Comparison of ENCODE assay signal across 8 mouse cellular contexts in genomic region chr7:19281680-19282304, GRCm38 (mm10). TPM values are rescaled to one million over a fixed set of nuclear protein-coding genes. Genes with fewer than 3 reads are reported as not detected.
DNase-seq lines count a peak whose midpoint lies in the region; ATAC-seq and TF ChIP-seq lines count a peak whose summit lies in the region.
"Not testable (repeated sequence)": the region's sequence is repeated elsewhere in the genome, so short reads cannot be mapped to it uniquely, and the experiment has no call there.
"Had no signal": no experiment of that assay in that cellular context is flagged by ENCODE, and none has a peak within 500 bp of the region (broad histone marks: within the 10 kb centered on the region; RNA-seq: fewer than 3 reads in every experiment).

No protein-coding gene starts in this region.

- H3K27ac ChIP-seq in cortical plate, adult 2 months (ENCODE audit: insufficient read depth, low read length); forebrain, postnatal 0 days (ENCODE audit: low read depth, low read length); layer of hippocampus, adult 2 months; lung, embryonic 16.5 days (ENCODE audit: low read length); neural tube, embryonic 11.5 days (ENCODE audit: low read depth, low read length): not testable (repeated sequence)
- 0 out of 2 replicates have a peak overlapping the region, but pooled peaks have one; percentile 93 for H3K27ac ChIP-seq in hindbrain, embryonic 15.5 days (replicated peaks)

- not testable (repeated sequence) for H3K4me1 ChIP-seq in cortical plate, adult 2 months (ENCODE audit: control insufficient read depth, insufficient read depth, low read length); neural tube, embryonic 11.5 days (ENCODE audit: control insufficient read depth, insufficient read depth, low read length)
- H3K4me1 ChIP-seq in forebrain, postnatal 0 days (ENCODE audit: insufficient read depth): peaks cover 12% of the 10 kb centered on the region
- H3K4me1 ChIP-seq in hindbrain, embryonic 15.5 days (replicated peaks): peaks cover 31% of the 10 kb centered on the region
- peaks cover 13% of the 10 kb centered on the region for H3K4me1 ChIP-seq in lung, embryonic 16.5 days (replicated peaks; ENCODE audit: control insufficient read depth, insufficient read depth, low read length)

- 0 out of 2 replicates have a peak, but pooled peaks have one; percentile 16 for ATAC-seq in forebrain, postnatal 0 days
- ATAC-seq in hindbrain, embryonic 15.5 days (ENCODE audit: low FRiP score, low read depth); lung, embryonic 16.5 days (ENCODE audit: low read depth); neural tube, embryonic 11.5 days (ENCODE audit: insufficient read depth, low FRiP score, low TSS enrichment): not testable (repeated sequence)

- H3K4me3 ChIP-seq in cortical plate, adult 2 months (ENCODE audit: insufficient read depth, low read length): peak overlapping the region; percentile 76
- peak overlapping the region; percentile 86 for H3K4me3 ChIP-seq in forebrain, postnatal 0 days (ENCODE audit: low read depth, low read length)
- H3K4me3 ChIP-seq in hindbrain, embryonic 15.5 days: peak overlapping the region; percentile 91
- peak overlapping the region; percentile 79 for H3K4me3 ChIP-seq in layer of hippocampus, adult 2 months
- peak overlapping the region; percentile 61 for H3K4me3 ChIP-seq in lung, embryonic 16.5 days (ENCODE audit: low read length)
- H3K4me3 ChIP-seq in neural tube, embryonic 11.5 days (ENCODE audit: low read depth, low read length): not testable (repeated sequence)

- H3K9me3 ChIP-seq in forebrain, postnatal 0 days (ENCODE audit: low read length); hindbrain, embryonic 15.5 days; lung, embryonic 16.5 days (ENCODE audit: control insufficient read depth, low read length); neural tube, embryonic 11.5 days (ENCODE audit: control insufficient read depth, low read length): not testable (repeated sequence)

- not testable (repeated sequence) for H3K36me3 ChIP-seq in forebrain, postnatal 0 days (ENCODE audit: insufficient read depth); hindbrain, embryonic 15.5 days; lung, embryonic 16.5 days (ENCODE audit: control insufficient read depth, insufficient read depth, low read length); neural tube, embryonic 11.5 days (ENCODE audit: control insufficient read depth, insufficient read depth, low read length)

- peaks cover 36% of the 10 kb centered on the region for H3K27me3 ChIP-seq in forebrain, postnatal 0 days (ENCODE audit: insufficient read depth, low read length)
- peaks cover 42% of the 10 kb centered on the region for H3K27me3 ChIP-seq in hindbrain, embryonic 15.5 days
- peaks cover 48% of the 10 kb centered on the region for H3K27me3 ChIP-seq in lung, embryonic 16.5 days (ENCODE audit: control insufficient read depth, insufficient read depth, low read depth, low read length)
- peaks cover 37% of the 10 kb centered on the region for H3K27me3 ChIP-seq in neural tube, embryonic 11.5 days (ENCODE audit: control insufficient read depth, insufficient read depth, low read length)

- DNase-seq in NIH3T3 (ENCODE audit: low read depth): peak; percentile 63
- peak; percentile 57 for DNase-seq in forebrain, postnatal 0 days
- not testable (repeated sequence) for DNase-seq in layer of hippocampus, adult 2 months (ENCODE audit: low spot score in 2 of 2); neural tube, embryonic 11.5 days (ENCODE audit: low spot score)

- WGBS in forebrain, postnatal 0 days: 47% methylated on average over 6 of the region's 6 CpGs
- 39% methylated on average over 6 of the region's 6 CpGs for WGBS in hindbrain, embryonic 15.5 days
- WGBS in lung, embryonic 16.5 days: 30% methylated on average over 6 of the region's 6 CpGs
- 37% methylated on average over 6 of the region's 6 CpGs for WGBS in neural tube, embryonic 11.5 days

- peak overlapping the region; percentile 99; the same call in 1 of the 2 replicates for H3K9ac ChIP-seq in forebrain, postnatal 0 days
- peak overlapping the region; percentile 98; the same call in 1 of the 2 replicates for H3K9ac ChIP-seq in hindbrain, embryonic 15.5 days
- not testable (repeated sequence) for H3K9ac ChIP-seq in lung, embryonic 16.5 days (ENCODE audit: low read length); neural tube, embryonic 11.5 days (ENCODE audit: low read length)

- TF ChIP-seq POLR2A in cortical plate, adult 2 months (IDR thresholded peaks at IDR 0.05; ENCODE audit: extremely low read depth, insufficient read depth, low read length): not testable (repeated sequence)

- peak overlapping the region; percentile 70 for H3K4me2 ChIP-seq in forebrain, postnatal 0 days (ENCODE audit: low read depth)
- peak overlapping the region; percentile 85 for H3K4me2 ChIP-seq in hindbrain, embryonic 15.5 days
- H3K4me2 ChIP-seq in lung, embryonic 16.5 days (ENCODE audit: low read depth, low read length): peak overlapping the region; percentile 99
- peak overlapping the region; percentile 62 for H3K4me2 ChIP-seq in neural tube, embryonic 11.5 days (ENCODE audit: low read depth)

- peak; percentile 30; the same call in 1 of the 2 replicates for TF ChIP-seq CTCF in cortical plate, adult 2 months (IDR thresholded peaks at IDR 0.05; ENCODE audit: extremely low read depth, insufficient read depth, low read length)
- TF ChIP-seq CTCF in forebrain, postnatal 0 days (IDR thresholded peaks at IDR 0.05; ENCODE audit: low read depth): peak; percentile 67
- TF ChIP-seq CTCF in layer of hippocampus, adult 2 months (conservative IDR thresholded peaks at IDR 0.05): peak; percentile 75

RNA-seq across cellular contexts. Expression of gene Rtn2, which starts 0.6 kb away (rescaled TPM):
- 140 TPM in 2 replicates for polyA plus RNA-seq in cortical plate, adult 2 months (2012; rRNA removed)
- total RNA-seq in forebrain, postnatal 0 days (2014; rRNA removed): 154 and 163 TPM in 2 replicates
- 126 and 136 TPM in 2 replicates for polyA plus RNA-seq in forebrain, postnatal 0 days (2015; fragmentation: Nextera tagmentation; extraction: Ambion mirVana)
- 112 and 130 TPM in 2 replicates for polyA plus RNA-seq in hindbrain, embryonic 15.5 days (2015; fragmentation: Nextera tagmentation; extraction: Ambion mirVana)
- total RNA-seq in layer of hippocampus, adult 2 months (2021): 10 to 100 TPM; 90.3 to 92.7 TPM
- 13.8 and 17.5 TPM in 2 replicates for polyA plus RNA-seq in lung, embryonic 16.5 days (2015; fragmentation: Nextera tagmentation; extraction: Ambion mirVana)
- 58.2 and 60.2 TPM in 2 replicates for polyA plus RNA-seq in neural tube, embryonic 11.5 days (2014; fragmentation: Nextera tagmentation; extraction: Ambion mirVana)
- total RNA-seq: monocyte, adult 5-6 weeks had no signal

RNA-seq across cellular contexts. Expression of gene Ppm1n, which starts 1.9 kb away (rescaled TPM):
- 0.21 and 0.23 TPM in 2 replicates for polyA plus RNA-seq in cortical plate, adult 2 months (2012; rRNA removed)
- total RNA-seq in forebrain, postnatal 0 days (2014; rRNA removed): 2.3 and 3.2 TPM in 2 replicates
- polyA plus RNA-seq in forebrain, postnatal 0 days (2015; fragmentation: Nextera tagmentation; extraction: Ambion mirVana): 0.69 and 1.1 TPM in 2 replicates
- 0.96 and 1.2 TPM in 2 replicates for polyA plus RNA-seq in hindbrain, embryonic 15.5 days (2015; fragmentation: Nextera tagmentation; extraction: Ambion mirVana)
- not detected for total RNA-seq in layer of hippocampus, adult 2 months (2021)
- polyA plus RNA-seq in lung, embryonic 16.5 days (2015; fragmentation: Nextera tagmentation; extraction: Ambion mirVana): not detected in 2 replicates
- polyA plus RNA-seq in neural tube, embryonic 11.5 days (2014; fragmentation: Nextera tagmentation; extraction: Ambion mirVana): not detected in 2 replicates
- total RNA-seq: monocyte, adult 5-6 weeks had no signal

RNA-seq across cellular contexts. Expression of gene Vasp, which starts 10.2 kb away (rescaled TPM):
- polyA plus RNA-seq in cortical plate, adult 2 months (2012; rRNA removed): 15.3 and 16.5 TPM in 2 replicates
- 40.6 and 45.9 TPM in 2 replicates for total RNA-seq in forebrain, postnatal 0 days (2014; rRNA removed)
- polyA plus RNA-seq in forebrain, postnatal 0 days (2015; fragmentation: Nextera tagmentation; extraction: Ambion mirVana): 30.0 and 30.6 TPM in 2 replicates
- polyA plus RNA-seq in hindbrain, embryonic 15.5 days (2015; fragmentation: Nextera tagmentation; extraction: Ambion mirVana): 41.5 and 42.1 TPM in 2 replicates
- 10 to 100 TPM; 15.7 to 17.1 TPM for total RNA-seq in layer of hippocampus, adult 2 months (2021)
- polyA plus RNA-seq in lung, embryonic 16.5 days (2015; fragmentation: Nextera tagmentation; extraction: Ambion mirVana): 103 and 105 TPM in 2 replicates
- polyA plus RNA-seq in neural tube, embryonic 11.5 days (2014; fragmentation: Nextera tagmentation; extraction: Ambion mirVana): 54.6 and 57.6 TPM in 2 replicates

RNA-seq across cellular contexts. Expression of gene Fosb, which starts 28.1 kb away (rescaled TPM):
- 5.1 and 7.1 TPM in 2 replicates for polyA plus RNA-seq in cortical plate, adult 2 months (2012; rRNA removed)
- total RNA-seq in forebrain, postnatal 0 days (2014; rRNA removed): 1.6 and 5.1 TPM in 2 replicates
- polyA plus RNA-seq in forebrain, postnatal 0 days (2015; fragmentation: Nextera tagmentation; extraction: Ambion mirVana): 0.28 and 0.36 TPM in 2 replicates
- 0.08 and 0.14 TPM in 2 replicates for polyA plus RNA-seq in hindbrain, embryonic 15.5 days (2015; fragmentation: Nextera tagmentation; extraction: Ambion mirVana)
- total RNA-seq in layer of hippocampus, adult 2 months (2021): 10 to 100 TPM; 12.8 to 14.1 TPM
- polyA plus RNA-seq in lung, embryonic 16.5 days (2015; fragmentation: Nextera tagmentation; extraction: Ambion mirVana): 0.20 and 0.31 TPM in 2 replicates
- 0.07 TPM in 1 of 2 replicates, not detected in the other for polyA plus RNA-seq in neural tube, embryonic 11.5 days (2014; fragmentation: Nextera tagmentation; extraction: Ambion mirVana)

RNA-seq across cellular contexts. Expression of gene Opa3, which starts 53.7 kb away (rescaled TPM):
- polyA plus RNA-seq in cortical plate, adult 2 months (2012; rRNA removed): 41.0 and 41.5 TPM in 2 replicates
- total RNA-seq in forebrain, postnatal 0 days (2014; rRNA removed): 32.2 and 34.4 TPM in 2 replicates
- polyA plus RNA-seq in forebrain, postnatal 0 days (2015; fragmentation: Nextera tagmentation; extraction: Ambion mirVana): 35.1 and 35.8 TPM in 2 replicates
- 38.5 and 41.8 TPM in 2 replicates for polyA plus RNA-seq in hindbrain, embryonic 15.5 days (2015; fragmentation: Nextera tagmentation; extraction: Ambion mirVana)
- 10 to 100 TPM; 37.4 to 38.7 TPM for total RNA-seq in layer of hippocampus, adult 2 months (2021)
- 29.9 and 31.5 TPM in 2 replicates for polyA plus RNA-seq in lung, embryonic 16.5 days (2015; fragmentation: Nextera tagmentation; extraction: Ambion mirVana)
- 43.7 and 45.9 TPM in 2 replicates for polyA plus RNA-seq in neural tube, embryonic 11.5 days (2014; fragmentation: Nextera tagmentation; extraction: Ambion mirVana)
